Mouse (Mus musculus): ENCODE data around the gene Nsfl1c. TPM values are rescaled to one million over a fixed set of nuclear protein-coding genes. Genes with fewer than 3 reads are reported as not detected.

Nsfl1c gene
- polyA plus RNA-seq, 1 experiment from 2014 or later = 279 TPM

DNA sequence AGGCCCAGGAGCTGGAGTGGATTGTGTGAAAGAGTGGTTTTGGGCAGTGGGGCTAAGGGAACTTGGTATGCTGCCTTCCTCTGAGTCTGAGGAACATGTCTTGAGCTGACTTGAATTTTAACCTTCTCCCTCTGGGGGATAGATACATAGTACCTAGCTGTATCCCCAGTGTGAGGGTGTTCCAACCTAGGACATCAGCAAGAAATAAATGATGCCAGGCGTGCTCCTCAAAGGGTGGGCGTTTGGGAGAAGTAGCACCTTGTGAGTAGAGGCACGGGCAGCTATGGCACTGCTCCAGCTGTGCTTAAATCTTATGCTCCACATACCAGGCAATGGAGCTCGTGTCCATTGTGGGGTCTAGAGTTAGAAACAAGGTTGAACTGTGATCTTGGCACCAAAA, 52.6 kb downstream of the Nsfl1c start:
- no peak overlapping the region for H3K4me2 ChIP-seq
- H3K9me3 ChIP-seq = no peaks in the 10 kb centered on the region
- WGBS = 93% methylated on average over 4 of the region's 4 CpGs
- H3K4me1 ChIP-seq (replicated peaks) = peaks cover 21% of the 10 kb centered on the region
- ATAC-seq (ENCODE audit: insufficient number of reproducible peaks, insufficient read depth, low FRiP score, low TSS enrichment, low read depth) = no peak
- H3K36me3 ChIP-seq = peaks cover 64% of the 10 kb centered on the region
- H3K27ac ChIP-seq = no peak overlapping the region
- H3K4me3 ChIP-seq (replicated peaks) = no peak overlapping the region
- H3K27me3 ChIP-seq = no peaks in the 10 kb centered on the region
- H3K9ac ChIP-seq (replicated peaks) = no peak overlapping the region

DNA sequence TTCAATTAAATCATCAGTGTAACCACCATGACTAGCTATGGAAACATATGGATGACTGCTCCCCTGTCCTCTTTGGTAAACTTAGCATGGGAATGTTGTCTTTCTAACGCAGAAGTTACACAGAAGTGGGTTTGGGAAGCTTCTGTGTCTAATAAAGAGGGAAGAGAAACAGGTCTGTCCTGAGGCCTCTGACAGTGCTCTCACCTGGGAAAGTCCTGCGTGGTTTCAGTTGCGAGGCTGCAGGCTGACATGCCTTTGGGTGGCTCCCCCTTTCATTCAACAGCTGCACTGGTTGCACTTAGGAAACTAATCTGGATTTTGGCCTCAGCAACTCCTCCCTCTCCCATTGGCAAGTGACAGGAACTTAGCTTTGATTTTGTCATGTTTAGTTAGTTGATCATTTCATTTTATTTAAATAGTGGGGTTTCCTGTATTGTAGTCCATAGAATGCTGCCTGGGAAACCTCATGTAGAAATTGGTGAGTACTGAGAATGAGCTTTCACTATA, 55.7 kb downstream of the Nsfl1c start:
- no peaks in the 10 kb centered on the region for H3K9me3 ChIP-seq
- WGBS = 95% methylated on average over 3 of the region's 3 CpGs
- no peak overlapping the region for H3K9ac ChIP-seq (replicated peaks)
- H3K27ac ChIP-seq = no peak overlapping the region
- ATAC-seq (ENCODE audit: insufficient number of reproducible peaks, insufficient read depth, low FRiP score, low TSS enrichment, low read depth) = no peak
- H3K27me3 ChIP-seq = no peaks in the 10 kb centered on the region
- no peak overlapping the region for H3K4me3 ChIP-seq (replicated peaks)
- peaks cover 5% of the 10 kb centered on the region for H3K4me1 ChIP-seq (replicated peaks)
- peaks cover 89% of the 10 kb centered on the region for H3K36me3 ChIP-seq
- no peak overlapping the region for H3K4me2 ChIP-seq

Other genes with a start within 250 kb of the Nsfl1c start
- not detected in 2 replicates for gene 4921509C19Rik, start 18.0 kb upstream of the Nsfl1c start, polyA plus RNA-seq (2016; fragmentation: Nextera tagmentation; extraction: Ambion mirVana)
- gene Fkbp1a, start 48.3 kb downstream of the Nsfl1c start, polyA plus RNA-seq (2016; fragmentation: Nextera tagmentation; extraction: Ambion mirVana) = 420 and 428 TPM in 2 replicates
- gene Sdcbp2, start 78.4 kb downstream of the Nsfl1c start, polyA plus RNA-seq (2016; fragmentation: Nextera tagmentation; extraction: Ambion mirVana) = 0.34 and 1.2 TPM in 2 replicates
- gene Snph, start 138.4 kb downstream of the Nsfl1c start, polyA plus RNA-seq (2016; fragmentation: Nextera tagmentation; extraction: Ambion mirVana) = 0.29 and 0.44 TPM in 2 replicates
- not detected in 2 replicates for gene Rad21l, start 174.4 kb downstream of the Nsfl1c start, polyA plus RNA-seq (2016; fragmentation: Nextera tagmentation; extraction: Ambion mirVana)
- 2.2 and 3.1 TPM in 2 replicates for gene Tmem74b, start 207.8 kb downstream of the Nsfl1c start, polyA plus RNA-seq (2016; fragmentation: Nextera tagmentation; extraction: Ambion mirVana)